Mouse (Mus musculus) midbrain, postnatal 0 days (tissue): Measurements from ENCODE around the gene Slpi. TPM values are rescaled to one million over a fixed set of nuclear protein-coding genes. Genes with fewer than 3 reads are reported as not detected.

Source experiments
- ATAC-seq: fragments of 200-750 bp; cut with Nextera tagmentation; 2 replicates; pipeline ENCODE4 v1.8.0; 2017; ENCODE audit warnings: moderate number of reproducible peaks, mild to moderate bottlenecking, moderate TSS enrichment, moderate library complexity; ENCODE audit not compliant: low FRiP score
- DNase-seq: peaks from one replicate; pipeline ENCODE4 v3.0.0-alpha.2; 2015; ENCODE audit warnings: low spot score
- H3K27ac ChIP-seq: fragments of 300-500 bp; sonication (generic); 2 replicates; pipeline ENCODE4 v1.5.1; 2014; ENCODE audit warnings: low read depth, mild to moderate bottlenecking, low read length, mixed read lengths
- H3K27me3 ChIP-seq: fragments of 300-500 bp; sonication (generic); 2 replicates; pipeline ENCODE4 v1.6.1; 2014; ENCODE audit warnings: low read length, control low read depth, mixed read lengths; ENCODE audit not compliant: insufficient read depth
- H3K36me3 ChIP-seq: fragments of 300-500 bp; sonication (generic); 2 replicates; pipeline ENCODE4 v1.6.1; 2014; ENCODE audit warnings: low read length, control low read depth, mixed read lengths; ENCODE audit not compliant: insufficient read depth
- H3K4me1 ChIP-seq: fragments of 300-500 bp; sonication (generic); 2 replicates; pipeline ENCODE4 v1.6.1; 2014; ENCODE audit warnings: mild to moderate bottlenecking, control low read depth, antibody characterized with exemption, low read length, mixed read lengths; ENCODE audit not compliant: insufficient read depth
- H3K4me2 ChIP-seq: fragments of 300-500 bp; sonication (generic); 2 replicates; pipeline ENCODE4 v1.6.1; 2014; ENCODE audit warnings: low read depth, mild to moderate bottlenecking, low read length, mixed read lengths; ENCODE audit not compliant: poor library complexity, severe bottlenecking
- H3K4me3 ChIP-seq: fragments of 300-500 bp; sonication (generic); 2 replicates; pipeline ENCODE4 v1.5.1; 2014; ENCODE audit warnings: low read depth, mild to moderate bottlenecking, low read length, moderate library complexity
- H3K9ac ChIP-seq: fragments of 300-500 bp; sonication (generic); replicated peaks from 2 replicates; pipeline ENCODE4 v1.6.1; 2014; ENCODE audit warnings: mild to moderate bottlenecking, low read length, moderate library complexity, mixed read lengths; ENCODE audit not compliant: poor library complexity, severe bottlenecking
- H3K9me3 ChIP-seq: fragments of 300-500 bp; sonication (generic); 2 replicates; pipeline ENCODE4 v1.6.1; 2016; ENCODE audit warnings: low read length, control low read depth
- CTCF ChIP-seq: IDR thresholded peaks from 2 replicates; pipeline ENCODE4 v1.5.1; 2016; ENCODE audit warnings: antibody characterized with exemption, mild to moderate bottlenecking
- WGBS: fragments of 180-500 bp; shearing (Covaris S2); extraction: QIAGEN DNeasy Blood & Tissue Kit; methylation state at CpG from one replicate; pipeline ENCODE4 v1.1.7; 2014; 5-methylcytosine and 5-hydroxymethylcytosine counted together
- microRNA-seq: library from miRNA; unstranded; fragments of <30 nt; microRNA quantifications from one replicate; pipeline ENCODE4, GENCODE M21; 2016; ENCODE audit warnings: borderline number of aligned reads
- polyA plus RNA-seq: library from polyadenylated mRNA; unstranded; fragments of >200 nt; fragmentation: Nextera tagmentation; extraction: Ambion mirVana; gene quantifications from 2 replicates; pipeline ENCODE4 v1.2.1, GENCODE M21; 2015
- total RNA-seq: library from RNA; depleted of rRNA; stranded (reverse); fragments of >200 nt; gene quantifications from 2 replicates; pipeline ENCODE4 v1.2.3, GENCODE M21; 2014; rRNA removed

Gene Slpi
- total and polyA plus RNA-seq, 2 experiments from 2014 or later, result 0.36 TPM; not detected in 1

GRCm38 (mm10) chr2:164312599-164312998 lies 76.3 kb downstream of the Slpi start:
- H3K27me3 ChIP-seq, result no peaks in the 10 kb centered on the region
- no peak overlapping the region for H3K4me3 ChIP-seq
- DNase-seq (no peak), ATAC-seq (no peak)
- no peaks in the 10 kb centered on the region for H3K4me1 ChIP-seq
- no peak overlapping the region for H3K4me2 ChIP-seq
- H3K9me3 ChIP-seq, result no peaks in the 10 kb centered on the region
- TF ChIP-seq CTCF, result no peak
- no peak overlapping the region for H3K9ac ChIP-seq
- H3K36me3 ChIP-seq, result no peaks in the 10 kb centered on the region
- H3K27ac ChIP-seq, result no peak overlapping the region
- WGBS, result 90% methylated on average over 5 of the region's 5 CpGs

Small RNAs within 50 kb of the gene (microRNA-seq; reads per million reads assigned to microRNA genes)
- not detected for gene Mir7678

Other genes with a start within 250 kb of the Slpi start
- gene Kcns1, start 218.0 kb downstream of the Slpi start, total RNA-seq, result 10.1 and 15.6 TPM in 2 replicates
- gene Kcns1, start 218.0 kb downstream of the Slpi start, polyA plus RNA-seq, result 3.8 and 4.3 TPM in 2 replicates
- not detected in 2 replicates for gene Wfdc5, start 206.4 kb downstream of the Slpi start, total RNA-seq
- gene Wfdc5, start 206.4 kb downstream of the Slpi start, polyA plus RNA-seq, result not detected in 2 replicates
- gene Wfdc12, start 198.5 kb downstream of the Slpi start, total RNA-seq, result not detected in 2 replicates
- not detected in 2 replicates for gene Wfdc12, start 198.5 kb downstream of the Slpi start, polyA plus RNA-seq
- not detected in 2 replicates for gene Wfdc15a, start 189.0 kb downstream of the Slpi start, total RNA-seq
- gene Wfdc15a, start 189.0 kb downstream of the Slpi start, polyA plus RNA-seq, result not detected in 2 replicates
- gene Wfdc15b, start 167.4 kb downstream of the Slpi start, total RNA-seq, result not detected in 2 replicates
- gene Wfdc15b, start 167.4 kb downstream of the Slpi start, polyA plus RNA-seq, result not detected in 2 replicates
- not detected in 2 replicates for gene Svs2, start 150.6 kb downstream of the Slpi start, total RNA-seq
- not detected in 2 replicates for gene Svs2, start 150.6 kb downstream of the Slpi start, polyA plus RNA-seq
- gene Svs3b, start 132.5 kb downstream of the Slpi start, total RNA-seq, result not detected in 2 replicates
- not detected in 2 replicates for gene Svs3b, start 132.5 kb downstream of the Slpi start, polyA plus RNA-seq
- gene Svs4, start 110.6 kb downstream of the Slpi start, total RNA-seq, result not detected in 2 replicates
- gene Svs4, start 110.6 kb downstream of the Slpi start, polyA plus RNA-seq, result not detected in 2 replicates
- not detected in 2 replicates for gene Svs3a, start 99.8 kb downstream of the Slpi start, total RNA-seq
- not detected in 2 replicates for gene Svs3a, start 99.8 kb downstream of the Slpi start, polyA plus RNA-seq
- gene Svs6, start 72.3 kb downstream of the Slpi start, total RNA-seq, result not detected in 2 replicates
- gene Svs6, start 72.3 kb downstream of the Slpi start, polyA plus RNA-seq, result not detected in 2 replicates
- gene Svs5, start 56.4 kb downstream of the Slpi start, total RNA-seq, result not detected in 2 replicates
- gene Svs5, start 56.4 kb downstream of the Slpi start, polyA plus RNA-seq, result not detected in 2 replicates
- gene Rbpjl, start 14.0 kb upstream of the Slpi start, total RNA-seq, result 0.77 TPM in 1 of 2 replicates, not detected in the other
- gene Rbpjl, start 14.0 kb upstream of the Slpi start, polyA plus RNA-seq, result 0.04 TPM in 1 of 2 replicates, not detected in the other
- gene Matn4, start 16.1 kb upstream of the Slpi start, total RNA-seq, result 1.9 and 2.0 TPM in 2 replicates
- 1.9 and 2.1 TPM in 2 replicates for gene Matn4, start 16.1 kb upstream of the Slpi start, polyA plus RNA-seq
- 13.8 and 20.3 TPM in 2 replicates for gene Sdc4, start 54.8 kb upstream of the Slpi start, total RNA-seq
- gene Sdc4, start 54.8 kb upstream of the Slpi start, polyA plus RNA-seq, result 18.3 and 19.3 TPM in 2 replicates
- gene Sys1, start 67.9 kb upstream of the Slpi start, total RNA-seq, result 194 and 206 TPM in 2 replicates
- gene Sys1, start 67.9 kb upstream of the Slpi start, polyA plus RNA-seq, result 103 and 108 TPM in 2 replicates
- 4.7 and 15.0 TPM in 2 replicates for gene Gm20458, start 71.9 kb upstream of the Slpi start, total RNA-seq
- 6.9 and 7.2 TPM in 2 replicates for gene Gm20458, start 71.9 kb upstream of the Slpi start, polyA plus RNA-seq
- not detected in 2 replicates for gene Trp53tg5, start 84.6 kb upstream of the Slpi start, total RNA-seq
- gene Trp53tg5, start 84.6 kb upstream of the Slpi start, polyA plus RNA-seq, result not detected in 2 replicates
- 21.1 and 26.7 TPM in 2 replicates for gene Dbndd2, start 97.0 kb upstream of the Slpi start, total RNA-seq
- gene Dbndd2, start 97.0 kb upstream of the Slpi start, polyA plus RNA-seq, result 24.8 and 25.4 TPM in 2 replicates
- 117 and 126 TPM in 2 replicates for gene Pigt, start 108.4 kb upstream of the Slpi start, total RNA-seq
- 121 and 126 TPM in 2 replicates for gene Pigt, start 108.4 kb upstream of the Slpi start, polyA plus RNA-seq
- gene Wfdc2, start 173.3 kb upstream of the Slpi start, total RNA-seq, result 0.38 and 0.52 TPM in 2 replicates
- 1.5 and 1.9 TPM in 2 replicates for gene Wfdc2, start 173.3 kb upstream of the Slpi start, polyA plus RNA-seq
- not detected in 2 replicates for gene Spint3, start 184.4 kb upstream of the Slpi start, total RNA-seq
- not detected in 2 replicates for gene Spint3, start 184.4 kb upstream of the Slpi start, polyA plus RNA-seq
- not detected in 2 replicates for gene Wfdc6a, start 196.4 kb upstream of the Slpi start, total RNA-seq
- gene Wfdc6a, start 196.4 kb upstream of the Slpi start, polyA plus RNA-seq, result not detected in 2 replicates
- not detected in 2 replicates for gene Eppin, start 204.5 kb upstream of the Slpi start, total RNA-seq
- gene Eppin, start 204.5 kb upstream of the Slpi start, polyA plus RNA-seq, result not detected in 2 replicates
- not detected in 2 replicates for gene Wfdc6b, start 224.4 kb upstream of the Slpi start, total RNA-seq
- gene Wfdc6b, start 224.4 kb upstream of the Slpi start, polyA plus RNA-seq, result not detected in 2 replicates
- gene Wfdc8, start 224.5 kb upstream of the Slpi start, total RNA-seq, result 0.28 TPM in 1 of 2 replicates, not detected in the other
- gene Wfdc8, start 224.5 kb upstream of the Slpi start, polyA plus RNA-seq, result not detected in 2 replicates
- gene Wfdc16, start 249.7 kb upstream of the Slpi start, total RNA-seq, result not detected in 2 replicates
- gene Wfdc16, start 249.7 kb upstream of the Slpi start, polyA plus RNA-seq, result not detected in 2 replicates